Mouse (Mus musculus) forebrain, embryonic 11.5 days (tissue): Measurements from ENCODE around the gene Selenon. TPM values are rescaled to one million over a fixed set of nuclear protein-coding genes. Genes with fewer than 3 reads are reported as not detected.

Experiments used
- ATAC-seq: fragments of 200-750 bp; cut with Nextera tagmentation; replicated peaks from 2 replicates; pipeline ENCODE4 v1.8.0; 2017; ENCODE audit warnings: moderate TSS enrichment; ENCODE audit not compliant: low FRiP score
- DNase-seq: peaks from one replicate; pipeline ENCODE4 v3.0.0-alpha.2; 2017; ENCODE audit warnings: low spot score
- H3K27ac ChIP-seq: fragments of 300-500 bp; sonication (generic); 2 replicates; pipeline ENCODE4 v1.5.1; 2014; ENCODE audit warnings: low read depth, low read length
- H3K27me3 ChIP-seq: fragments of 300-500 bp; sonication (generic); 2 replicates; pipeline ENCODE4 v1.6.1; 2014; ENCODE audit warnings: mild to moderate bottlenecking, low read length, mixed read lengths; ENCODE audit not compliant: control insufficient read depth, insufficient read depth
- H3K36me3 ChIP-seq: fragments of 300-500 bp; sonication (generic); 2 replicates; pipeline ENCODE4 v1.6.1; 2014; ENCODE audit warnings: mild to moderate bottlenecking, low read length, moderate library complexity, mixed read lengths; ENCODE audit not compliant: control insufficient read depth, insufficient read depth
- H3K4me1 ChIP-seq: fragments of 300-500 bp; sonication (generic); replicated peaks from 2 replicates; pipeline ENCODE4 v1.6.1; 2014; ENCODE audit warnings: low read length, mixed read lengths; ENCODE audit not compliant: control insufficient read depth, insufficient read depth
- H3K4me2 ChIP-seq: fragments of 300-500 bp; sonication (generic); 2 replicates; pipeline ENCODE4 v1.6.1; 2014; ENCODE audit warnings: low read depth, mild to moderate bottlenecking, low read length, moderate library complexity, mixed read lengths; ENCODE audit not compliant: severe bottlenecking
- H3K4me3 ChIP-seq: fragments of 300-500 bp; sonication (generic); 2 replicates; pipeline ENCODE4 v1.5.1; 2014; ENCODE audit warnings: low read depth, low read length
- H3K9ac ChIP-seq: fragments of 300-500 bp; sonication (generic); 2 replicates; pipeline ENCODE4 v1.6.1; 2014; ENCODE audit warnings: low read length
- H3K9me3 ChIP-seq: fragments of 300-500 bp; sonication (generic); 2 replicates; pipeline ENCODE4 v1.6.1; 2016; ENCODE audit warnings: low read length, mixed read lengths; ENCODE audit not compliant: control insufficient read depth
- WGBS: fragments of 180-500 bp; shearing (Covaris S2); extraction: QIAGEN DNeasy Blood & Tissue Kit; methylation state at CpG from one replicate; pipeline ENCODE4 v1.1.7; 2014; 5-methylcytosine and 5-hydroxymethylcytosine counted together
- polyA plus RNA-seq: library from polyadenylated mRNA; unstranded; fragments of >200 nt; fragmentation: Nextera tagmentation; extraction: Ambion mirVana; gene quantifications from 2 replicates; pipeline ENCODE4 v1.2.1, GENCODE M21; 2014

Gene Selenon
- polyA plus RNA-seq, 1 experiment from 2014 or later: 38.5 TPM

DNA sequence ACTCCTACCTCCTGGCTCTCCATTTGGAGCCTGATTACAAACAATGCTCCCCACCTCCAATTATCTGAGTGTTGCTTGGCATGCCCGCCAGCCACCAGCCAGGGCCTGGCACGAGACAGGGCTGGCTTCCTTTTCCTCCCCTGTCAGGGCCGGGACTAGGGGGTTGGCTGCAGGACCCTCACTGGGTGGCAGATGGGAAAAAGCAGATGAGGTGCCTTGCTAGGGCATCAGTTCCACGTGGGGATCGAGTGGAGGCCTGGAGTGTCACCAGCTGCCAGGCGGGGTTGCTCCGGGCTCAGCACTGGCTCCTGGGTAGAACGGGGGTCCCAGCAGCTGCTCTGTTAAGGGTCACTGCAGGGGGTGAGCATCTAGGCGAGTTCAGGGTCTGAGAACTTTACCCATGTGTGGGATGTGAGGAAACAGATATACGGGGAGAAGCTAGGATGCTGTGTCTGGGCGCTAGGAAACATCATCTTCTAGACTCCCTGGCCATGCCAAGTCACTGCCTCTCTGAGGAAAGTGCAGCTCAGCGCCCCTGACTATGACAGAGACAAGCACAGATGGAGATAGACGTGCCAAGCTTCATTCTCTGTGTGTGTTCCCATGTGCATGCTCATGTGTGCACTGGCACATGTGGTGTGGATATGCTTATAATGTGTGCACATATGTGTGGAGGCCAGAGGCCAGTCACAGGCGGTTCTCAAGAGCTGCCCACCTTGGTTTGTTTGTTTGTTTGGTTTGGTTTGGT lies 18.9 kb upstream of the Selenon start:
- 76% methylated on average over 14 of the region's 14 CpGs for WGBS
- Histone ChIP-seq H3K9me3 (no peaks in the 10 kb centered on the region), H3K4me3 (no peak overlapping the region), H3K4me2 (no peak overlapping the region), H3K27me3 (no peaks in the 10 kb centered on the region), H3K36me3 (no peaks in the 10 kb centered on the region), H3K9ac (no peak overlapping the region), H3K4me1 (peaks cover 9% of the 10 kb centered on the region), H3K27ac (no peak overlapping the region)
- ATAC-seq: no peak
- no peak for DNase-seq

- H3K4me3 ChIP-seq: no peak overlapping the region
- WGBS: 80% methylated on average over 8 of the region's 8 CpGs
- H3K36me3 ChIP-seq: no peaks in the 10 kb centered on the region
Measured at GRCm38 (mm10) chr4:134569831-134570230, 17.9 kb upstream of the Selenon start.

DNA sequence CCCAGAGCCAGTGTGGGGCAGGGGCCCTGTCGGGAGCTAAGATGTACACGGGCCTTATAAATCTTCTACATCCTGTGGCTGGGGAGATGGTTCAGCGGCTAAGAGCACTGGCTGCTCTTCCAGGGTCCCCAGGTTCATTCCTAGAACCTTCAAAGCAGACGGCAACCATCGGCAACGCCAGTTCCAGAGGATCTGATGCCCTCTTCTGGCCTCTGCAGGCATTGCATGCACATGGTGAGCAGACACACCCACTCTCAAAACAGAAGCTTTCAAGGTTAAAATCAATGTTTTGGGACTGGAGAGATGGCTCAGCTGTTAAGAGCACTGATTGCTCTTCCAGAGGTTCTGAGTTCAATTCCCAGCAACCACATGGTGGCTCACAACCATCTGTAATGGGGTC lies 17.2 kb upstream of the Selenon start:
- WGBS: 75% methylated on average over 6 of the region's 6 CpGs
- ATAC-seq (no peak), DNase-seq (no peak)
- no peaks in the 10 kb centered on the region for H3K27me3 ChIP-seq
- H3K9ac ChIP-seq: no peak overlapping the region
- H3K9me3 ChIP-seq: no peaks in the 10 kb centered on the region
- H3K4me2 ChIP-seq: no peak overlapping the region
- no peak overlapping the region for H3K4me3 ChIP-seq
- H3K36me3 ChIP-seq: no peaks in the 10 kb centered on the region
- no peak overlapping the region for H3K27ac ChIP-seq
- peaks cover 9% of the 10 kb centered on the region for H3K4me1 ChIP-seq

More at GRCm38 (mm10) chr4:134569831-134570230, 17.9 kb upstream of the Selenon start:
- no peak for ATAC-seq
- no peaks in the 10 kb centered on the region for H3K9me3 ChIP-seq
- peaks cover 9% of the 10 kb centered on the region for H3K4me1 ChIP-seq
- no peak overlapping the region for H3K4me2 ChIP-seq
- no peak for DNase-seq
- H3K27ac ChIP-seq: no peak overlapping the region
- no peaks in the 10 kb centered on the region for H3K27me3 ChIP-seq
- no peak overlapping the region for H3K9ac ChIP-seq

GRCm38 (mm10) chr4:134567377-134568226 lies 15.6 kb upstream of the Selenon start:
- H3K4me3 ChIP-seq: no peak overlapping the region
- no peaks in the 10 kb centered on the region for H3K27me3 ChIP-seq
- DNase-seq (no peak), ATAC-seq (no peak)
- peak overlapping the region; percentile 15; the same call in 1 of the 2 replicates for H3K4me2 ChIP-seq
- H3K36me3 ChIP-seq: no peaks in the 10 kb centered on the region
- no peak overlapping the region; the same call in 1 of the 2 replicates for H3K9ac ChIP-seq
- no peak overlapping the region for H3K27ac ChIP-seq
- peaks cover 9% of the 10 kb centered on the region for H3K4me1 ChIP-seq
- WGBS: 23% methylated on average over 19 of the region's 19 CpGs
- no peaks in the 10 kb centered on the region for H3K9me3 ChIP-seq

DNA sequence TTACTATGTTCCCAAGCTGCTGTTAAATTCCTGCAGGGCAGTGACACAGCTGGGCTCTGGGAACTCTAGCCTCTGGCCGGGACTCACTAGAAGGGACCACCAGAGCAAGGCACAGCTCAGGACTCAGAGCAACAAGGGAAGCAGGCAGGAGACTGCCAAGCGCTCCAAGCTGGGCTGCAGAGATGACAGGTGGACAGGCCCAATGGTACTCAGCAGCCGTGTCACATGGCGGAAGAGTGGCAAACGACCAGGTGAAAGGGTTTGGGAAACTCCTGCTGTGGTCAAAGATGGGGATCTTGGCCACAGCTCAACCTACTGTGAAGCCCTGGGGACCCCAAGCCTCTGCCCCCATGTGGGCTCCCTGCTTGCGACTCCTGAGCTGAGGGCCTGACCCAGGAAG lies 12.1 kb upstream of the Selenon start:
- Histone ChIP-seq H3K27me3 (no peaks in the 10 kb centered on the region), H3K9ac (no peak overlapping the region), H3K4me1 (peaks cover 9% of the 10 kb centered on the region), H3K27ac (no peak overlapping the region), H3K4me3 (no peak overlapping the region), H3K4me2 (no peak overlapping the region), H3K36me3 (no peaks in the 10 kb centered on the region), H3K9me3 (no peaks in the 10 kb centered on the region)
- DNase-seq (no peak), ATAC-seq (no peak)
- WGBS: 84% methylated on average over 6 of the region's 6 CpGs

DNA sequence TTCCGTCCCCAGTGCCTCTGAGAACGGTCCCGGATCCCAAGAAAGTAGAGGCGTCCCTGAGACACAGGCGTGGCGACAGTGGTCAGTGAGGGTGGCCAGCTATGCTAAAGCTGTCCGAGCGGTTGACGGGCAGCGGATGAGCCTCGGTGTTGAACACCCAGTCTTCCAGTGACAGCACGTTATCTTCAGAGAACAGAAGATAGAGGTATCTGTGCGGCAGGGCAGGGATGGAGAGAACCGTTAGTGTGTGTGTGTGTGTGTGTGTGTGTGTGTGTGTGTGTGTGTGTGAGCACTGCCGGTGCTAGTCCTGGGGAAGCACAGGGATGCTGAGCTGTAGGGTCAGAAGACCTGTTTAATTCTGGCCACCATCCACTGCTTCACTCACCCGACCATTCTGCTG lies 11.7 kb upstream of the Selenon start:
- 91% methylated on average over 16 of the region's 16 CpGs for WGBS
- Histone ChIP-seq H3K4me1 (peaks cover 9% of the 10 kb centered on the region), H3K9me3 (no peaks in the 10 kb centered on the region), H3K36me3 (no peaks in the 10 kb centered on the region), H3K4me2 (no peak overlapping the region), H3K27ac (no peak overlapping the region), H3K4me3 (no peak overlapping the region), H3K27me3 (no peaks in the 10 kb centered on the region), H3K9ac (no peak overlapping the region)
- ATAC-seq (no peak), DNase-seq (no peak)

DNA sequence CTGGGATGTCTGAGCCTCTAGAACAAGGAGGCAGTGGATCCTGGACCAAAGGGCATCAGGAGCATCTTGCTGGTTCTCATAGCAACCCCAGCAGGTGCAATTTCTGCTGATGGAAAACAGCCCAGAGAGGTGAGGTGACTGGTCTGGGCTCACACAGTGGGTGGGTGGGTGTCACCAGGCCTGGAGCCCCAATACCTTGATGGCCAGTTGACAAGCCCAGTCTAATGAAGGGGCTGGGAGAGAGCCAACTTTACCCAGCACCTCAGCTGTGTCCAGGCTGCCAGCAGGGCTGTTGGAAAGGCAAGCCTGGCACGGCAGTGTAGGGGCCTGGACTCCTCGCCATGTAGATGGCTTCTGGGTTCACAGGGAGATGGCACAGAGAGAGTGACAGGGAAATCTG lies 10.0 kb upstream of the Selenon start:
- Histone ChIP-seq H3K9me3 (no peaks in the 10 kb centered on the region), H3K27ac (no peak overlapping the region), H3K36me3 (no peaks in the 10 kb centered on the region), H3K4me2 (no peak overlapping the region), H3K4me1 (peaks cover 4% of the 10 kb centered on the region; the same call in 1 of the 2 replicates), H3K9ac (no peak overlapping the region), H3K4me3 (no peak overlapping the region), H3K27me3 (no peaks in the 10 kb centered on the region)
- DNase-seq (no peak), ATAC-seq (no peak)
- 86% methylated on average over 2 of the region's 2 CpGs for WGBS

DNA sequence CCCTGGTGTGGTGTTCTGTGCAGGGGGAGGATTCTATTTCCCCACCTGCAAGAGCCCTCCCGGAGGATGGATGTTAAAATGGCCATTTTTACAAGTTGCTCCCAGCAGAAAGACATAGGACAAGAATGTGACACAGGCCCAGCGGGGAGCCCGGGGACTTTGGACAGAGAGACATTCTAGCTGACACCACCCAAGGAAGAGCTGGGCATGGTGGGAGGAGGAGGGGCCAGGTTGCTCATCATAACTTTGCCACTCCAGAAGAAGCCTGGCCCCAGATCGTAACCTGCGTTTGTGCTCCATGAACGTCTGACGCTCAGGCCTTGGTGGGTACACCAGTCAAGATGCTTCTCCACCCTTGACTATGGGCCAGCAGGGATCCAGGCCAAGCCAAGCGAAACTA lies 8.7 kb upstream of the Selenon start:
- no peak overlapping the region for H3K4me3 ChIP-seq
- DNase-seq: no peak
- WGBS: 96% methylated on average over 8 of the region's 8 CpGs
- no peak for ATAC-seq
- no peak overlapping the region for H3K27ac ChIP-seq
- H3K4me2 ChIP-seq: no peak overlapping the region
- H3K36me3 ChIP-seq: no peaks in the 10 kb centered on the region
- H3K27me3 ChIP-seq: no peaks in the 10 kb centered on the region
- H3K4me1 ChIP-seq: peaks cover 4% of the 10 kb centered on the region; the same call in 1 of the 2 replicates
- H3K9ac ChIP-seq: no peak overlapping the region
- H3K9me3 ChIP-seq: no peaks in the 10 kb centered on the region
